Mouse (Mus musculus) MEL (cell line): ENCODE data around the gene Dhrs1.

Experiments used
- CTCF ChIP-seq, 3 experiments: IDR thresholded peaks in 2 of 3; conservative IDR thresholded peaks in 1 of 3; 2 replicates each; pipeline ENCODE4 v1.5.1; 2011 to 2012; ENCODE audit warnings: low read length in 3 of 3, low read depth in 2 of 3, mild to moderate bottlenecking in 2 of 3, improper control_type of control experiment in 1 of 3, inconsistent platforms in 1 of 3, mixed read lengths in 1 of 3, moderate library complexity in 1 of 3; ENCODE audit not compliant: control insufficient read depth in 1 of 3, insufficient read depth in 1 of 3, poor library complexity in 1 of 3, severe bottlenecking in 1 of 3
- E2F4 ChIP-seq: IDR thresholded peaks from 2 replicates; pipeline ENCODE4 v1.6.1; 2011; ENCODE audit warnings: low read depth, low read length, improper control_type of control experiment, borderline replicate concordance
- EP300 ChIP-seq, 2 experiments: IDR thresholded peaks; 2 replicates each; pipeline ENCODE4 v1.6.1; 2011; ENCODE audit warnings: improper control_type of control experiment in 2 of 2, low read length in 2 of 2, low read depth in 1 of 2, mild to moderate bottlenecking in 1 of 2
- NELFE ChIP-seq: IDR thresholded peaks from 2 replicates; pipeline ENCODE4 v1.6.1; 2011; ENCODE audit warnings: low read depth, low read length, improper control_type of control experiment
- POLR2A ChIP-seq, 2 experiments: IDR thresholded peaks; 2 replicates each; pipeline ENCODE4 v1.6.1; 2011 to 2012; ENCODE audit warnings: low read length in 2 of 2, mild to moderate bottlenecking in 2 of 2, control low read depth in 1 of 2, improper control_type of control experiment in 1 of 2, low read depth in 1 of 2, moderate library complexity in 1 of 2; ENCODE audit not compliant: control insufficient read depth in 1 of 2, insufficient read depth in 1 of 2, poor library complexity in 1 of 2
- SIN3A ChIP-seq: IDR thresholded peaks from 2 replicates; pipeline ENCODE4 v1.6.1; 2012; ENCODE audit warnings: low read length, improper control_type of control experiment, inconsistent platforms

- TF ChIP-seq CTCF (IDR thresholded peaks at IDR 0.05 in 2 of 3, conservative IDR thresholded peaks at IDR 0.05 in 1 of 3; ENCODE audit: control insufficient read depth in 1 of 3, insufficient read depth in 1 of 3, low read depth in 2 of 3, low read length in 3 of 3, poor library complexity in 1 of 3, severe bottlenecking in 1 of 3): no peak
- TF ChIP-seq SIN3A: no peak
- no peak for TF ChIP-seq E2F4
- TF ChIP-seq POLR2A (IDR thresholded peaks at IDR 0.05; ENCODE audit: control insufficient read depth in 1 of 2, insufficient read depth in 1 of 2, low read depth in 1 of 2, low read length in 2 of 2, poor library complexity in 1 of 2): no peak
- TF ChIP-seq EP300 (IDR thresholded peaks at IDR 0.05; ENCODE audit: low read depth in 1 of 2, low read length in 2 of 2): no peak
- TF ChIP-seq NELFE: no peak
Observed at GRCm38 (mm10) chr14:55727889-55728685, 17.4 kb downstream of the Dhrs1 start.
